Mouse (Mus musculus) stomach, embryonic 14.5 days (tissue): ENCODE measurements around the gene Gemin7. TPM values are rescaled to one million over a fixed set of nuclear protein-coding genes. Genes with fewer than 3 reads are reported as not detected.

Experiments used
- ATAC-seq: fragments of 200-750 bp; cut with Nextera tagmentation; 2 replicates; pipeline ENCODE4 v1.8.0; 2017; ENCODE audit warnings: low read depth, moderate TSS enrichment; ENCODE audit not compliant: insufficient number of reproducible peaks, insufficient read depth, low FRiP score
- H3K27ac ChIP-seq: fragments of 300-500 bp; sonication (generic); 2 replicates; pipeline ENCODE4 v1.5.1; 2014; ENCODE audit warnings: mild to moderate bottlenecking, low read length, moderate library complexity, mixed read lengths
- H3K27me3 ChIP-seq: fragments of 300-500 bp; sonication (generic); 2 replicates; pipeline ENCODE4 v1.6.1; 2014; ENCODE audit warnings: low read length, control low read depth, mixed read lengths; ENCODE audit not compliant: control insufficient read depth, insufficient read depth
- H3K36me3 ChIP-seq: fragments of 300-500 bp; sonication (generic); 2 replicates; pipeline ENCODE4 v1.6.1; 2014; ENCODE audit warnings: mild to moderate bottlenecking, control low read depth, low read length, moderate library complexity, mixed read lengths; ENCODE audit not compliant: control insufficient read depth, insufficient read depth
- H3K4me1 ChIP-seq: fragments of 300-500 bp; sonication (generic); 2 replicates; pipeline ENCODE4 v1.6.1; 2014; ENCODE audit warnings: low read length, control low read depth, mixed read lengths; ENCODE audit not compliant: control insufficient read depth, insufficient read depth
- H3K4me2 ChIP-seq: fragments of 300-500 bp; sonication (generic); replicated peaks from 2 replicates; pipeline ENCODE4 v1.6.1; 2014; ENCODE audit warnings: low read depth, low read length, control low read depth
- H3K4me3 ChIP-seq: fragments of 300-500 bp; sonication (generic); 2 replicates; pipeline ENCODE4 v1.5.1; 2014; ENCODE audit warnings: low read depth, low read length, control low read depth
- H3K9ac ChIP-seq: fragments of 300-500 bp; sonication (generic); replicated peaks from 2 replicates; pipeline ENCODE4 v1.6.1; 2014; ENCODE audit warnings: low read depth, mild to moderate bottlenecking, control low read depth, low read length, moderate library complexity, mixed read lengths
- H3K9me3 ChIP-seq: fragments of 300-500 bp; sonication (generic); 2 replicates; pipeline ENCODE4 v1.6.1; 2016; ENCODE audit warnings: low read depth, low read length, control low read depth; ENCODE audit not compliant: control insufficient read depth
- WGBS: fragments of 180-500 bp; shearing (Covaris S2); extraction: QIAGEN DNeasy Blood & Tissue Kit; methylation state at CpG from one replicate; pipeline ENCODE4 v1.1.7; 2014; 5-methylcytosine and 5-hydroxymethylcytosine counted together
- polyA plus RNA-seq: library from polyadenylated mRNA; unstranded; fragments of >200 nt; fragmentation: Nextera tagmentation; extraction: Ambion mirVana; gene quantifications from 2 replicates; pipeline ENCODE4 v1.2.1, GENCODE M21; 2014

Gemin7 gene
- polyA plus RNA-seq, 1 experiment from 2014 or later = 180 TPM

DNA sequence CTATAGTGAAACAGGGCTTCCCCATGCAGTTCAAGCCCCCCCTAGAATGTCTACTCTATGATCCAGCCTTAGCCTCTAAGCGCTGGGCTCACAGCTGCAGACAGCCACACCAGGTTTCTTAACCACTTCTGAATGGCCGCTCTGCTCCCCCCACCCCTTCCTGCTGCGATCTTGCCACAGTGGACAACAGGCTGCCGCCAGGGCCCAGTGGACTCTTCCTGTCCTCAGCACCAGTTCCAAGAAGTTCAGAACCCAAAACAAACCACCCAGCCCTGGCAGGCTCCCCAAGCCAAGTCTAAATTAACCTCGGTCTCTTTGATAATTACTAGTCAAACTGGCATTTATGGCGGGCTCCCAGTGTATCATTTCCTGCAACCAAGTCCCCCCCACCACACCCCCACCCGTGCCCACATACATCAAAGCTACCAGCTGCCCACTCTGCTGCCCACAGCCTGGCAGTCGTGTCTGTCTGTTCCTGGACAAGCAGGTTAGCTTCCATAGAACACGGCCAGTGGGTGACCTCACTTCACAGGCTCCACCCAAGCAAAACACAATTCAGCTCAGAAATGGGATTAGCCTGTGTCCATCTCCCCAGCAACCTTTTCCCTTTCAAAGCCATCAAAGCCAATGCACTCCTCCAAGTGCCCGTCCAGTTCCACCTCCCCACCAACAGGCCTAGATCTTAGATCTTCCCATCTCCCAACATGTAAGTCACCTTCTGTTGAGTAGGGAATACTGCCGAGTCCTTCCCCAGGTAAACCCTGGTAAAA lies 16.7 kb downstream of the Gemin7 start:
- Histone ChIP-seq H3K36me3 (peaks cover 19% of the 10 kb centered on the region), H3K27me3 (no peaks in the 10 kb centered on the region), H3K4me3 (peak overlapping the region; percentile 100), H3K9ac (peak overlapping the region; percentile 91), H3K9me3 (no peaks in the 10 kb centered on the region), H3K4me1 (peaks cover 19% of the 10 kb centered on the region), H3K4me2 (peak overlapping the region; percentile 77), H3K27ac (peak overlapping the region; percentile 92; the same call in 1 of the 2 replicates)
- 26% methylated on average over 11 of the region's 11 CpGs for WGBS
- ATAC-seq = no peak

DNA sequence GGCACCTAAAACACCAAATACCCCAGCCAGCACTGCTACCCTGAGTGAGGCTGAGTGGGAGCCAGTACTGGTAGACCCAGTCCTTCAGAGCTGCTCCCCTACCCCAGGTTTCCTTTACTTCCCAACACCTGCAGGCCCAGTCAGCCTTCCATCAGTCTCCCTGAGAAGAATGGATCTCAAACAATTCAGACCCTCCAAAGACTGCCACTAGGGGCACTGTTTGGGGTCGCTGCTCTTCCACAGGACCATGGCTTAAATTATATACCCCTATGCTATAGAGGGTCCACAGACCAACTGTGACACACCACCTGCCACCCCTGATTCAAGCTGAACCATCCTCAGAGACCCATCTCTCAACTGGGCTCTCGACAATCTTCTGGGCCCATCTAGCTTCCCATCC lies 18.4 kb downstream of the Gemin7 start:
- H3K9me3 ChIP-seq = no peaks in the 10 kb centered on the region
- 40% methylated on average over 2 of the region's 2 CpGs for WGBS
- no peak overlapping the region for H3K4me3 ChIP-seq
- H3K9ac ChIP-seq = no peak overlapping the region
- H3K4me1 ChIP-seq = peaks cover 19% of the 10 kb centered on the region
- H3K36me3 ChIP-seq = peaks cover 4% of the 10 kb centered on the region
- no peaks in the 10 kb centered on the region for H3K27me3 ChIP-seq
- H3K4me2 ChIP-seq = no peak overlapping the region
- H3K27ac ChIP-seq = no peak overlapping the region
- ATAC-seq = no peak

DNA sequence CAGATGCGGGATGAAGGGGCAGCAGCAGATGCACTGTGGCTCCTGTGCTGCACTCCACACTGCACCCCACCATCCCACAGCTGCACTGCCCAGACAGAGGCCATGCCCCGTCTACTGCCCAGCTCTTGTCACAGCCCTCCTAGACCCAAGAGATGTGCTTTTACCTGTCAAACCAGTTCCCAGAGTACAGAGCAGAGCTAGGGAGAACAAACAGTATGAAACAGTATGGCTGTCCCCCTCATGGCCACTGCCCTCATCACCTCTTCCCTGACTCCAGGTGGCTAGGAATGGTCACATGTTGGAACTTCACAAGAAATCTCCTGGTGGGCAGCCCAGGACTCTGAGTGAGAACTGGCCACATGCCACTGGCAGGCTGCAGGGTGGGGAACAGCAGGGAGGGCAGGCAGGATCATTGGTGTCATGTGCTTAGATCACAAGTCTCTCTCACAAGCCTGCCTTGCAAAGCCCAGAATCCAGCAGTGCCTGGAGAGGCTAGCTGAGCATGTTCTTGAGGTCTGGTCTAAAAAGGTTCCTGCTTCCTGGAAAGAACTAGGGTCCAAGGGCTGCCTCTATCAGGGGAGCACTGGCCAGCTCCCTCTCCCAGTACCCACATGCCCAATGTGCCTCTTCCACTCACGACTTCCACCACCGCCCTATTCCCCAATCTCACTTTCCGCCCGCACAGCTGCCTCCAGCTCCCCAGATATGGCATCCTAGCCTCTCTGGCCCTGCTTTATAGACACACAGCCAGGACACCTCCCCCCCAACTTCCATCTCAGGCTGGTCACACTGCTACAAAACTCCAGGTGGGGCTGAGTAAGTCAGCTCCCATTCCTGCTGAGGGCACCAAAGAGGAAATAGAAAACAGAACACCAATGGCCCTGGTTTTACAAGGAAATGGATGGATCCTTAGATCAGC lies 19.2 kb downstream of the Gemin7 start:
- Histone ChIP-seq H3K4me1 (peaks cover 19% of the 10 kb centered on the region), H3K36me3 (peaks cover 4% of the 10 kb centered on the region), H3K4me3 (no peak overlapping the region), H3K27ac (no peak overlapping the region), H3K9me3 (no peaks in the 10 kb centered on the region), H3K9ac (no peak overlapping the region), H3K27me3 (no peaks in the 10 kb centered on the region), H3K4me2 (no peak overlapping the region)
- ATAC-seq = 0 out of 2 replicates have a peak, but pooled peaks have one; percentile 19
- 86% methylated on average over 6 of the region's 6 CpGs for WGBS

GRCm38 (mm10) chr7:19557086-19557485 lies 20.3 kb downstream of the Gemin7 start:
- no peak overlapping the region for H3K27ac ChIP-seq
- H3K27me3 ChIP-seq = no peaks in the 10 kb centered on the region
- peaks cover 4% of the 10 kb centered on the region for H3K36me3 ChIP-seq
- no peak overlapping the region for H3K4me3 ChIP-seq
- no peak for ATAC-seq
- peaks cover 19% of the 10 kb centered on the region for H3K4me1 ChIP-seq
- WGBS = 94% methylated on average over 2 of the region's 2 CpGs
- no peak overlapping the region for H3K4me2 ChIP-seq
- H3K9me3 ChIP-seq = no peaks in the 10 kb centered on the region
- H3K9ac ChIP-seq = no peak overlapping the region

- Histone ChIP-seq H3K27ac (no peak overlapping the region), H3K9ac (no peak overlapping the region), H3K36me3 (peaks cover 4% of the 10 kb centered on the region), H3K4me1 (0 out of 2 replicates have a peak, but pooled peaks cover 1% of the 10 kb centered on the region), H3K9me3 (no peaks in the 10 kb centered on the region), H3K4me3 (no peak overlapping the region), H3K4me2 (no peak overlapping the region), H3K27me3 (no peaks in the 10 kb centered on the region)
- no peak for ATAC-seq
- 81% methylated on average over 1 of the region's 1 CpGs for WGBS
These were observed 23.2 kb downstream of the Gemin7 start for GRCm38 (mm10) chr7:19554168-19554567.

GRCm38 (mm10) chr7:19552443-19552842 lies 25.0 kb downstream of the Gemin7 start:
- H3K4me1 ChIP-seq = peaks cover 12% of the 10 kb centered on the region; the same call in 1 of the 2 replicates
- no peak overlapping the region for H3K27ac ChIP-seq
- H3K27me3 ChIP-seq = no peaks in the 10 kb centered on the region
- 0 out of 2 replicates have a peak, but pooled peaks have one; percentile 46 for ATAC-seq
- 35% methylated on average over 2 of the region's 2 CpGs for WGBS
- H3K4me2 ChIP-seq = no peak overlapping the region
- H3K9me3 ChIP-seq = no peaks in the 10 kb centered on the region
- no peak overlapping the region for H3K4me3 ChIP-seq
- peaks cover 4% of the 10 kb centered on the region for H3K36me3 ChIP-seq
- no peak overlapping the region for H3K9ac ChIP-seq

- no peaks in the 10 kb centered on the region for H3K9me3 ChIP-seq
These were observed 25.8 kb downstream of the Gemin7 start for GRCm38 (mm10) chr7:19551634-19552033.

GRCm38 (mm10) chr7:19549394-19549793 lies 28.0 kb downstream of the Gemin7 start:
- ATAC-seq = no peak
- Histone ChIP-seq H3K4me3 (no peak overlapping the region), H3K27ac (no peak overlapping the region), H3K27me3 (no peaks in the 10 kb centered on the region), H3K9ac (no peak overlapping the region), H3K4me2 (no peak overlapping the region), H3K36me3 (no peaks in the 10 kb centered on the region; the same call in 1 of the 2 replicates), H3K4me1 (peaks cover 33% of the 10 kb centered on the region), H3K9me3 (no peaks in the 10 kb centered on the region)
- WGBS = 72% methylated on average over 10 of the region's 10 CpGs

More at GRCm38 (mm10) chr7:19551634-19552033, 25.8 kb downstream of the Gemin7 start:
- ATAC-seq = no peak
- H3K9ac ChIP-seq = no peak overlapping the region
- H3K27ac ChIP-seq = no peak overlapping the region
- peaks cover 17% of the 10 kb centered on the region for H3K4me1 ChIP-seq
- no peak overlapping the region for H3K4me2 ChIP-seq
- peaks cover 4% of the 10 kb centered on the region for H3K36me3 ChIP-seq
- 81% methylated on average over 5 of the region's 5 CpGs for WGBS
- H3K27me3 ChIP-seq = no peaks in the 10 kb centered on the region
- H3K4me3 ChIP-seq = no peak overlapping the region
